Mouse (Mus musculus) inflammation-experienced regulatory T-cells, adult 16 weeks (primary cell): ENCODE results near the gene Enam. TPM values are rescaled to one million over a fixed set of nuclear protein-coding genes. Genes with fewer than 3 reads are reported as not detected.

Experiments
- polyA plus RNA-seq: library from polyadenylated mRNA; unstranded; fragments of 100-300 nt; shearing (Covaris generic); gene quantifications from one replicate; pipeline ENCODE4 v1.2.1, GENCODE M21; 2017

The Enam gene
- polyA plus RNA-seq: not detected

DNA sequence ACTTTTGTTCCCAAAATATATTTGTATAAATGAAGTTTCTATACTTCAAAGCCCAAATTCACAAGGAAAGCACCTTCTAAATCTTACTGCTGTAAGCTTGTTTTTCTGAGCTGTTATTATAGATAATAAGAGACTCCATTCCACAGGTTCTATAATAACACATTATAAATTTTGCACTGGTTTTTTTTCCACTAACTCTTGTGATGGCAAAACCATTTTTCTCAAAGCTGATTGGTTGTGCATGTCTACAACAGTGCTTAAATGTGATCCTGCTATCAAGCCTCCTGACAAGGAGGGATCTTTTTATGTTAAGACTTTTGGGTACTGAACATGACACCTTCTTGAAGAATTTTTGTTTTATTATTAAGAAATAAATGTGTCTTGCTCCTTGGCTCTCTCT is at the start of gene Enam:
Gene Enam, plus strand, starts transcription at position 301 of the 400 bp plus-strand sequence.

DNA sequence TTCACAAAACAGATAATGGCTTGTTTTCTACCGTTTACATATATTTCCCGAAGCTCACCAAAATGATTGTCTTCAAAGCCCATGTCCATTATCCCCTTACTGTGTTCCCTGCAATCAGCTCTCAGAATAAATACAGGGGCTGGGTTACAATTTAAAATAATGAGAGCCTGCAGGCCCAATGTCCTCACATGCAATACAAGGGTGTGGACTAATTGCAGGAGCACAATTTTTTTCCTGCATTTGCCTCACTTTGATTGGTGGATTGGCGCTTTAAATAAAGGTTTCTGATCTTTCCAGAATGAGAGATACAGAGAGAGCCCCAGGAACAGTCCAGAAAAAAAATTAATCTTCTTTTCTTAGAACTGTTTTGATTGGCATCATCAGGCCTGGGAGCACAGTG is 32.1 kb upstream of the Enam start, which contains the start of gene Ambn:
Gene Ambn, plus strand, starts transcription at position 301 of the 400 bp plus-strand sequence.

DNA sequence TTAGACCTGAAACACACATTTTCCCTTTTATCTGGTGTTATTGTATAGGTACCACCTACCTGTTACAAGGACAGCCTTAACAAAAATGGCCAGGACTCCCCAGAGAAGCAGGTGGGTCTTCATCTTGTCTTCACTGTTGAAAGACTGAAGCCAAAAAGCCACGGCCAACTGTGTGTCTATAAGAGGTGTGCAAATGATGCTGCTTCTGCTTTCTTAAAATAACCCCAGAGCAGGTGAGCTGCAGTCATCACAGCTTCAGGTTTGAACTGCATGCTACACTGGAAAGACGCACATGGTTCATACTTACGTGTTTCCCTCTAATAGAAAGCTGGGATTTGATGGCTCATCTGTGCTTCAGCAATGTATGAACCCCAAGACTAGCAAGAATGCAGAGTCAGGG is 39.9 kb downstream of the Enam start, which contains the start of gene Jchain:
Gene Jchain, minus strand, starts transcription at position 235 of the 400 bp plus-strand sequence.

DNA sequence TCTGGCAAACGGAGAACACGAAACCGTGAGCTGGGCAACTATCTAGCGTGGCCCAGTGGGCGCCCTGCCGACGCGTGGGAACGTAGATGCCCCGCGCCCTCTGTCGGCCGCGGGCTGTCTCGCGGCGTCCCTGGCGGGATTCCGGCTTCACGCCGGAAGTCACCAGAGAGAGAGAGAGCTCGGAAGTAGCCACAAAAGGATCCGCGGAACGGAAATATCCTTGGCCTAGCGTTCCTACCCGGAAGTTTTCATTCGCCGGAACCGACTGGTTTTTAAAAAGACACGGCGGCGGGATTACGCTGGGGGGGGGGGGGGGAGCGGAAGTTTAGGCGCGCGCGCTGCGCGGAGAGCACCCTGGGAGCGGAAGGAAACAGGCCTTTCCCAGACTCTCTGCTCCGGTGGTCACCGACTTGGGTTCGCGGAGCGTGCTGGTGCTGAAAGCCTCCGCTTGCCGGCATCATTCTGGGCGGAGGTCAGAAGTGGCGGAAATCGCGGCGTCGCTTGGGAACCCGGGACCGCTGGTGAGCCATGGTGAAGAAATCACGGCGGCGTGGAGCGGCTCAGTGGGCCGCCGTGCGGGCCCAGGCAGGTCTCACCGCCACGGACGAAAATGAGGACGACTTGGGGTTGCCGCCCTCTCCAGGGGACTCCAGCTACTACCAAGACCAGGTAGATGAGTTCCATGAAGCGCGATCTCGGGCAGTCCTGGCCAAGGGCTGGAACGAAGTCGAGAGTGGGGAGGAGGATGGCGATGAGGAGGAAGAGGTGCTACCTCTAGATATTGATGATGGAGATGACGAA is 66.5 kb downstream of the Enam start, which contains the start of gene Utp3:
Gene Utp3, plus strand, starts transcription at position 377 of the 801 bp plus-strand sequence.

Other genes with a start within 250 kb of the Enam start
- gene Gm7714, start 219.1 kb upstream of the Enam start, polyA plus RNA-seq: not detected
- gene Prol1, start 170.7 kb upstream of the Enam start, polyA plus RNA-seq: not detected
- not detected for gene Amtn, start 111.9 kb upstream of the Enam start, polyA plus RNA-seq
- gene Ambn, start 32.0 kb upstream of the Enam start, polyA plus RNA-seq: not detected
- 11.6 TPM for gene Jchain, start 39.9 kb downstream of the Enam start, polyA plus RNA-seq
- 120 TPM for gene Utp3, start 66.5 kb downstream of the Enam start, polyA plus RNA-seq
- gene Rufy3, start 77.1 kb downstream of the Enam start, polyA plus RNA-seq: 1.2 TPM
- 2.4 TPM for gene Grsf1, start 188.2 kb downstream of the Enam start, polyA plus RNA-seq
- 13.4 TPM for gene Mob1b, start 232.9 kb downstream of the Enam start, polyA plus RNA-seq